Mouse (Mus musculus) gastrocnemius, postnatal 25 days (tissue): Measurements from ENCODE around the gene Nup88. TPM values are rescaled to one million over a fixed set of nuclear protein-coding genes. Genes with fewer than 3 reads are reported as not detected.
"Not testable (repeated sequence)": the region's sequence is repeated elsewhere in the genome, so short reads cannot be mapped to it uniquely, and the experiment has no call there.

Experiments
- DNase-seq: peaks from one replicate; pipeline ENCODE4 v3.0.0; 2022
- total RNA-seq, 2 experiments: library from RNA; stranded (reverse); gene quantifications; 1 replicate in 1 of 2; 2 replicates in 1 of 2; pipeline ENCODE4 v1.2.3; 2021

The Nup88 gene
- total RNA-seq, 2 experiments from 2014 or later, result 29.8 to 35.0 TPM

DNA sequence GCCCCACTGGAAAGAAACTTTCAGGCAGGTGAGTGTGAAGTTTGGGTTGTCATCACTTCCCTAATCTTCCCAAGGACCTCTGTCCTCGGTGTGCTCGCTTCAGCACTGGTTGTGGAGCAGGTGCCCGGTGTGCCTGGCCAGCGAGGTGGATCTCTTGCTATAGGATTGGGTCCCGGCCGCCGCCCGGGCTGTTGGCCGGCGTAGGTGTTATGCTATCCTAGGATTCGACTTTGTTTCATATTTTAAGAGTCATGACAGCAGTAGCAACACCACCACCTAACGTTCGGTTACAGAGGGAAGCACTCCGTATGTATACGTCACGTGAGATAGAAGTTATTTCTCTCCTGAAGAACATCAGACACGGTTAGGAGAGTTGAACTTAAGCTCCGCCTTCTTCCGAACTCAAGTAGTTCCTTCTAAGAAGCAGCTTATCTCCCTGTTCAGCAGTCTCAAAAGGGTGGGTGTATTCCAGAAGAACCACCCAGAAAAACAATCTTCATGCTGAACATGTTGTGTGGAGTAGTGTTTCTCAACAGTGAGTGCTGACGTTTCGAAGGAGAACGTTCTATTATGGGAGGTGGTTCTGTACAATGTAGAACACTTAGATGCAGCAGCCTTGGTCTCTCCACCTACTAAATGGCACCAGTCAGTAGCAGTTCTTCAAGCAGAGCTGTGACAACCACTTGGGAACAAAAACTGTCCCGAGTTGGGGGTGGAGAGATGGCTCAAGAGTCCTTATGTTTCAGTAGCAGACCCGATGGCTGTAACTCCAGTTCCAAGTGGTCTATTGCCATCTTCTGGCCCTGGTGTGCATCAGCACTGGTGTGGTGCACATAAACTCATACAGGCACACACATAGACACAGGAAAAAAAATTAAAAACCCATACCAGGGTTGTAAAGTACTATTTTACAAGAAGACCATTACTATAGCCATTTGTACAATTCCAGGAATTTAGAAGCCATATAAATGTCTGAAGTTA is 1.1 kb upstream of the Nup88 start:
- DNase-seq, result no peak

DNA sequence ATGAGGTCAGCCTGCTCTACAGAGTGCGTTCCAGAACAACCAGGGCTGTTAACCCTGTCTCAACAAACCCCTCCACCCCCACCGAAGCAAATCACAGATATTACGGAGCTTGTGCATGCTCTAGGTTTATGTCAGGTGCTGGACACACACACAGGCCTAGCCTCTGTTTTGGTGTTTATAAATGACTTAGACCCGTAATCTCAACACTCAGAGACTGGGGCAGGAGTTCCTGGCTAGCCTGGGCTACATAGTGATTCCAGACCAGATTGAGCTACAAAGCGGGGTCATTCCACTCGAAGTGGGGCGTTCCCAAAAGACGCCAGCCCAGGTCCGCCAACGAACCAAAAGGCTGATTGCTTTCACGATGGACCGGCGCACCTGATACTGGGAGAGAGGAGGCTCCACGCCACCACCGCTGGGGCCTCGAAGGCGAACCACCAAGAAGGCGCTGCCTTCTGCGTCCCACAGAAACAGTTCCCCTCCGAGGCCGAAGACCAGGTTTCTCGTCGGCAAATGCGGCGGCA is 440 bp downstream of the Nup88 start:
- no peak for DNase-seq

DNA sequence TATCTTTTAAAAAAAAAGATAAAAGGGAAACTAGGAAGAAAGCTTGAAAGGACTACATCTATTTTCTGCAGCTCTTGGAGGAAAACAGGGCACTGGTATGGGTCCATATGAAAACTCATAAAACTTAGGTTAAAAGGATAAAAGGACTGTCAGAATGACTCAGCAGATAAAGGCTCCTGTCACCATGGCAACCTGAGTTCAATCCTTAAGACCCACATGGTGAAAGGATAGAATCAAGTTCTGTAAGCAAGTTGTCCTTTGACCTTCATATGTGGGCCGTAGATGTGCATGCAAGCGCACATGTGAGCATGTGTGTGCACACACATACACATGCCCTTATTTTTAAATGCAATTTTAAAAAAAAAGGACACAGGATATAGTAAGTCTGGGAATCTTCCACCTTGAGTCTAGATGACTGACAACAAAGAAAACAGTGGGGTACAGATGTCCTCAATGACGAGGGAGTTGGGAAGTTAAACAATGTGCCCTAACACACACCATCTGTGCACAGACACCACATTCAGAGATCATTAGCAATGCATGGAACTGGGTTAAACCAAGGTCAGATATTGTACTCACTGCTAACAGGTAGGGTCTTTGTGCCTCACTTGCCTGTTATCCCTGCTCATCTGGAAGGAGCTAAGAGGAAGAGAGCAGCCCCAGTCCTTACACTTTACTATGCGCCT is 5.4 kb downstream of the Nup88 start:
- no peak for DNase-seq

DNA sequence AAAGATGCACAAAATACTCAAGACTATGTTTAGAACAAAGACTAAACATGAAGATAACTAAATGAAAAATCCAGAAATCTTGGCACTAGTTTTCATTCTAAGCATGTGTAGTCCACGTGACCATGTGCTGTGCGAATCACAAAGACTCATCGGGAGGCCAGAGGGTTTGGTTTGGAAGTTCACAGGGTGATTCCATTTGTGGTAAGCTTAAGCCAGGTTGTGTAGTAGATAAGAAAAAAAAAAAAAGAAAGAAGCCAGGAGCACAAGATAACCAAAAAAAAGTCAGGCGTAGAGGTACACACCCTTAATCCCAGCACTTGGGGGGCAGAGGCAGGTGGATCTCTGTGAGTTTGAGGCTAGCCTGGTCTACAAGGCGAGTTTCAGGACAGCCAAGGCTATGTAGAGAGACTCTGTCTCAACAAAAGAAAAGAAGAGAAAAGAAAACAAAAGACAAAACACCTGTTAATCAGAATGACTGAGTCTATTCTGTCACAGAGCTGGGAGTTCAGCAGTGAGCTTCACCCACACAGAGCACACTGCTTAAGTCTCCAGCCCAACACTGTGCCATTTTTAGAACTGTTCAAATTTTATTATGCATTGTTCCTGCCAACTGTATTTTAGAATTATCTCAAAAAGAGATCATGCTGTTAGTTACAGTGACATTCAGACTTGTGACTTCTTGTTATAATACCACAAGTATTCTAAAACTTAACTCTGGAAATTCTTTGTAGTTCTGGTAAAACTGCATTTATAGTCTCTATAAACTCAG is 8.8 kb downstream of the Nup88 start:
- no peak for DNase-seq

DNA sequence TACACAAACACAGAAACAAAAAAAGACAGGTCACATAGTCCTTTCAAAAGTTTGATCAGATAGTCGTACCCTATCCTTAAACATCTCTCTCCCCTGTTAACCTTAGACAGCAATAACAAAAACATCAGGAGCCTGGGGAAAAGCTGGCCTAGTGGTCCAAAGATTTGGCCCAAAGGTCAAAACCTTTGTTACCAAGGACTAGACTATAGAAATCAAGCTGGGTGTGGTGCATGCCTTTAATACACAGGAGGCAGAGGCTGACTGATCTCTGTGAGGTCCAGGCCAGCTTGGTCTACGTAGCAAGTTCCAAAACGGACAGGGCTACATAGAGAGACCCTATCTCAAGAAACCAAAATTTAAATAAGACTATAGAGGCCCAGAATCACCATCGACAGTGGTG is 15.1 kb downstream of the Nup88 start:
- no peak for DNase-seq

DNA sequence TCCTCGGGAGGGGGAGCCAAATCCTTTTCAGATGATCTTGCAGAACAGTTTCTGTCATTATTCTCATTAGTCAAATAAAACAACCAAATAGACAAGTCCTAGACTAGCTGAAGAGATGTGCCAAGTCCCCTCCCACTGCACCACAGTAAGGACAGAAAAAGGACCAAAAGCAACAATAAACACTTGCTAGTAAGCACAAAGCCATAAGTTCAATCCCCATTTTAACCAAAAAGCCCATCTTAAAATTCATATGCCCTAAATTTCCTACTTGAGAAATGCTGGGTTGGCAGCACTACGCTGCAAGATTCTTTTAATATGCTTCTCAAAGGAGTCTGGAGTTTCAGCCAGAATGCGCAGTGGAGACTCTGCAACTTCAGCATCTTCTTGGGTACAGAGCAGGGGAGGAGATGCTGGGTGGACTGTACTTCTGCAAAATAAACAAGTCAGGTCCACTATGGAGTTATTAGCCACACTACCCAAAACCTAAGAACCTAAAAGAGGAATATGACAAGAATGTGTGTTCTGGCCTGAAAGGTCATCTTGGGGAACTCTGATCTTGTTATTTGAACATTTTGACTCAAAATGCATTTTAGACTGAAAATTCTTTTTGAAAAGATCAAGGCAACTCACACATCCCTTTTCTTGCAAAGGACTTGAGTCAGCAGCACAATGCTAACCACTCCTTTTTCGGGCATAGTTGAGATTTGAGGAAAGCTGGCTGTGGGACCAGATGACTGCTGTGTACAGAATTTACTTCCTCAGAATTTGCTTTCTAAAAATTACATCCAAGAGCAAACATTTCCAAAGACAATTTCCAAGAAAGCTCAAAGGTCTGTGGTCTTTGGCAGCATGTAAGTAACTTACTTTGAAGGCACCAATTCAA is 24.6 kb downstream of the Nup88 start:
- no peak for DNase-seq

DNA sequence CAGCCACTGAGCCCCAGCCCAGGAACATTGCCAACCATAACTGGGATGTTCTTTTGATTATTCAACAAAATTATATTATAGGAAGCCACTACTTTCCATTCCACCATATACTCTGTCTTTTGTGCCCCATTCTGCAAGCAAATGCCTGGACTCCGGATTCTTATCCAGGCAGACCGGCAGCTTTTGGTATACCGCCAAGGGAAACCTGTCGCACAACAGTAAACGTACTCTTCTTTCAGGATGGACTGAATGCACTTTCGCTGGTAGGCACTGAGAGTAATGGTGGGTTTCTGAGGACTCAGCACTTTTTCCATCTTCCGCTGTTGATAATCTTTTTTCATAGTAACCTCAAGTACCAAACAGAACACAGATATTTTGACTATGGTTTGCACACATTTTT is 26.1 kb downstream of the Nup88 start:
- no peak for DNase-seq

DNA sequence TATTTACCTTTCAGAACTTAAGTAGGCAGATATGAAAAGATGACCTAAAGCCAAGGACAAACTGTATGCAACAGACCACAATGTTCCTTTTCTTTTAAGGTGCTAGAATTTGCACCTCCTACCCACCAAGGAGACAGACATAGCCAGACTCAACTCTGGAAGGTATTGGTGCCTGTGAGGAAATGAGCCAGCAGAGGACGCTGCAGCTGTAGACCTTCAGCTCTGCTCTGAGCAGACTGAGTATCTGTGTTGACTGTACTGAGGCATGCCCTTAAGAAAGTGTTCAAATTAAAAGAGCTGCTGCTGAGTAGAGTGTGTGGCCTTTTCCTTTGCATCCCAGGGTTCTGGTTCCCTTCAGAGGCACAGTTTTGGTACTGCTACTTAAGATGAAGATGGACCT is 27.2 kb downstream of the Nup88 start:
- no peak for DNase-seq

DNA sequence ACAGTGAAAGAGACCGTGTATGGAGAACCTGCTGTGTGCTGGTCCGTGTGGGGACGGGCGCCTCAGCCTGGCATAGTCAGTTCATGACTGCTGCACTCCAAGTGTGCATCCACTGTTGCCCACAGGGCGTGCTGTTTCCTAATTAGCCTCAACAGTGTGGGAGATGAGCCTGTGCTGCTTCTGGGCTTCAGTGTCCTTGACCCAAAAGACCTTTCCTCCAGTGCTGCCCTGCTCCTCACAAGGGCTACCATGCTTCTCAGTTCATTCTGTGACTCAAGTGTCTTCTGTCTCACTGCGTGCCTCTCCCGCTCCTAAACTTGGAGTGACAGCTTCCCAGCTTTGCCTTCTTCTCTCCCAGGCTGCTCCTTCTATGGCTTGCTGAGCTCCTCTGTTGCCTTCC is 34.5 kb downstream of the Nup88 start:
- DNase-seq, result no peak

DNA sequence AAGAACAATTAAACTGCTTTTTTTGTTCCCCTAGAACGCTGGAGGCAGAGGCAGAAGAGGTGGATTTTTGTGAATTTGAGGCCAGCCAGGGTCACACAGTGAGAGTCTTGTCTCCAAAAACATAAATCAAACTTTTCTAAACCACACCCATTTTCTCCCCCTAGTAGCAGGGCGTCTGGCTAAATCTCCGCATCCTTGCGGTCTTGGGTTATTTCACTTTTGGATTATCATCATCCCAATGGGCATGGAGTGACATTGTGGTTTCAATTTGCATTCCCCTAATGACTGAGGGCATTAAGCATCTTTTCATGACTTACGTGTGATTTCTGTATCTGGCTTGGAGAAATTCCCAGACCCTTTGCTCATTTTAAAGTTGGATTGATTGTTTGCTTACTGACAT is 38.3 kb downstream of the Nup88 start:
- DNase-seq, result no peak

DNA sequence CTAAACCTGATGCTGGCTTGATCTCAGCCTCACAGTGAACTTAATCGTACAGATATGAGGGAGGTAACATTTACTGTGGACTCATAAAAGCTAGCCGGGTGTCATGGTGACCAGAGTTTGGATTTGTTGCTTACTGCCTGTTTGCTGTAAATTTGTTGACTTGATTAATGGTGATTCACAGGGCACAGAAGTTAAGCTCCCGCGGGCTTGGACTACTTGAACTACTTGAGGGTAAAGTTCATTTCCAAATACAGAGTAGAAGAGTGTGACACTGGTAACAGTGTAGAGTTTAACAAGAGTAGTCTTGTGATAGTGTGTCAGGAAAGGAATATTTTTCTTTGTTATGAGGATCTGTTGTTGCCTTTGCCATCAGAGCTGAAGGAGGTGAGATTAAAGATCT is 50.2 kb downstream of the Nup88 start:
- no peak for DNase-seq

DNA sequence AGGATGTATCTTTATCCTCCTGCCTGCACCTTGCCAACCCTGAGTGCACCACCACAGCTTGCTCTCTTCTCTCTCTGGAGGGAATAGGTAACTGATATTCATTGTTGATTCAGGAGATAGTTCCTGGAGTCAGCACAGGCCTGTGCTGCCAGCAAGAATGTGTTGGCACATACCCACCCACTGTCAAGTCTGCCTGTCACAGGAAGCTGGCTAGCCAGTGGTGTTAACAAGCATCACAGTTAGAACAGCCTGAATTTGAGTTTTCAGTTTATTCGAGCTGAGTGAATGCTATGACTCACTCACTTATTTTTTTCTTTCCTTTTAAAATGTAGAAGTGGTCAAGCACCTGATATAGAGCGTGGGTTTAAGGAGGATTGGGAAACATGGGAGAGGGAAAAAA is 51.9 kb downstream of the Nup88 start:
- no peak for DNase-seq

DNA sequence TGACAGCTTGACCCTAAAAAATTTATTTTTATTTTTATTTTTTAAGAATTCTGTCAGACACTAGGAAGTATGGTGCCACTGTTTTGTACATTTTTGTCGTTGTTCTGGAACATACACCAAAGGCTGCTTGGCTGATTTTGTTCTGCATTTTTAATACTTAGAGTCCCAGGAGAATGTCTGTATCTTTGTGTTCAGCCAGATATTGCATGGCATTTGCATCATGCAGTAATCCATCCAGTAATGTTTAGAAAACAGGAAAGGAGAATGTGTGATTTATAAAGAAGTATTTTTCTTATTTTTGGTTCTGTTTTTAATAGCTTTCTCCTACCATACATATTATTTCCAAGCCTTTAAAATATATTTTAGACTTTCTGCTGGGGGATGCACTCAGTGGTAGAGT is 57.9 kb downstream of the Nup88 start:
- DNase-seq, result no peak

DNA sequence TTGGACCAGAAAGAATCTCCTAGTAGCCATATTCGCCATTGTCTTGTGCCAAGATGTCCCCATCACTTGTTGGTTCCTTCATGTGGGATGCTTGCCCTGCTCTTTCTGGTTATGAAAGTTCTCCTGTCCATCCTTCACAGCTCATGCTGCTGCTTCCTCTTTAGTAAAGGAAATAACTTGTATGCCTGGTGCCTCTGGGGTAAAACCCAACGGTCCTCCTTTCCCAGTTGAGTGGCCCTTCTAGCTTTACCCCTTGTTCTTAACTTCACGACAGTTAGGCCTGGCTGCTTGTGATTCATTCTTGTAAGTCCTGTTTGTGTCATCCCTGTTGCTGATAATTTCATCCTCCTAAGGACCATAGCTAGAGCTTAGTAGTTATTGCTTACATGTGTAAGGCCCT is 58.5 kb downstream of the Nup88 start:
- no peak for DNase-seq

DNA sequence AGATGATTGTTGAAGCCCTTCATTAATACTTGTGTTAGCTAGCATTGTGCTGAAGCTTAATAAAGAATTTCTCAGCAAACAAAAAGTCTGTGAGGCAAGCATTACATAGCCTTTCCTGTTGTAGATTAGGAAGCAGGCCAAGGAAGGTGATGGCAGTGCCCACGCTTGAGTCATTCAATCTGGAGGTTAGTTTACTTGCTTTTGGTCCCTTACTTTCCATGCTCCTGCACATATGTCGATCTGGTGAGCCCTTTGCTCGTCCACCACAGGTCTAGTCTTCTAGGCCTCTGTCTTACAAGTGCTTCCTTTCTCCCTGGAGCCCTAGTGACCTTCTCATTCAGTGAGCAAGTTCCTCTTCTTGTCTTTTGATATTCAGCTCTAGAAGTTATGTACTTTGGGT is 63.1 kb downstream of the Nup88 start:
- DNase-seq, result no peak

DNA sequence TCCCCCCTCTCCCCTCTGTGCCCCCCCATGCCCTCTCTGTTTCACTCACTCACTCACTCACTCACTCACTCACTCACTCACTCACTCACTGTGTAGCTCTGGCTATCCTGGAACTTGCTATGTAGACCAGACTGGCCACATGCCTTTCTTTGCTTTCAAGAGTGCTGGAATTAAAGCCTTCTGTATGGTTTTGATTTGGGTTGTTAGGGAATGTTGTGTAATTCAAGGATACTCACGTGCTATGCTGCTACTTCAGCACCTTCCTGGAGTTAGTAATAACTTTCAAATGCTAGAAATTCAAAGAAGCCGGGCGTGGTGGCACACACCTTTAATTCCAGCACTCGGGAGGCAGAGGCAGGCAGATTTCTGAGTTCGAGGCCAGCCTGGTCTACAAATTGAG is 71.6 kb downstream of the Nup88 start:
- DNase-seq, result not testable (repeated sequence)

DNA sequence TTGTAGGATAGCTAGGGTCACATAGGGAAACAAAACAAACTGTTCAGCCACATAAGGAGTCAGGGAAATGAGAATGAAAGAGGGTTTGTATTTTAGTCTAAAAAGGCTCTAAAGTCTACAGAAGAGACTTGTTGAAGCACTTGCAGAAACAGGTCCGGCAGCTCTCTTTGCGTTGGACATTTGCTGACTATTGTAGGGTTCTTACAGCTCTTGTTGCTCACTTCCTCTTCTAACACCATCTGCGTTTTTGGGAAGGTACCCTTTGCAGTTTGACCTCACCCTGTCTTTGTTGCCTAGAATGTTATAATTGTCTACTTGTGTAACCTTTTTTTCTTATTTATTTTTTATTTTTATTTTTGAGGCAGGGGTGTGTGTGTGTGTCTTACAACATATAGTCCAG is 72.1 kb downstream of the Nup88 start:
- DNase-seq, result no peak
